Mouse (Mus musculus) mesoderm, embryonic 11.5 days (tissue): ENCODE data around the gene Brd4.

Experiments used
- DNase-seq: peaks from one replicate; pipeline ENCODE4 v3.0.0-alpha.2; 2012; ENCODE audit warnings: low read depth, low spot score

Gene Brd4

GRCm38 (mm10) chr17:32172485-32172884 lies 112.0 kb downstream of the Brd4 start:
- no peak for DNase-seq

DNA sequence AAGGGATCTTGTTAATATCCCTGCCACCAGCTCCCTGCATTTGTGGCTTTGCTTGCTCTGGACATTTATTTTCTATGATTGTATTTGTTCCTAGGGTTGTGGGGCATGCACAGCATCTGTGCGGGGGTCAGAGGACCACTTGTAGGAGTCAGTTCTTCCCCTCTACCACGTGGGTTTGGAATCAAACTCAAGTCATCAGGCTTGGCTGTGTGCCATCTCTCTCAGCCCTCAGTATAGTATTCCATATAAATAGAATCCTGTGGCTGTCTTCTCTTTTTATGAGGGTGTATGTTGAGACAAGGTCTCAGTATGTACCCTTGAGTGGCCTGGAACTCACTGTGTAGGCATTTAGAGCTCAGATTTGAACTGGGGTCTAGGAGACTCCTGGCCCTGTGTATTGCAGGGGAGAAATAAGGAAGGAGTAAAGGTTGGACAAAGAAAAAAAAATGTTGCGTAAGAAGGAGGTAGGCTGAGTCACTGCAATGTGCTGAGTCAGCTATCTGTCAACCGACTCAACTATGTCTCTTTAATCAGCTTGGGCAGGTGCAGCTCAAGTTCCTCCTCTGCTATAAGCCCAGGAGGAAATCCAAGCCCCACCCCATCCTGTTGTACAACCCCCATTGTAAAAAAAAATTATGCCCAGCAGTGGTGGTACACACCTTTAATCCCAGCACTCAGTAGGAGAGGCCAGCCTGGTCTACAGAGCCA lies 114.8 kb downstream of the Brd4 start:
- DNase-seq: no peak

DNA sequence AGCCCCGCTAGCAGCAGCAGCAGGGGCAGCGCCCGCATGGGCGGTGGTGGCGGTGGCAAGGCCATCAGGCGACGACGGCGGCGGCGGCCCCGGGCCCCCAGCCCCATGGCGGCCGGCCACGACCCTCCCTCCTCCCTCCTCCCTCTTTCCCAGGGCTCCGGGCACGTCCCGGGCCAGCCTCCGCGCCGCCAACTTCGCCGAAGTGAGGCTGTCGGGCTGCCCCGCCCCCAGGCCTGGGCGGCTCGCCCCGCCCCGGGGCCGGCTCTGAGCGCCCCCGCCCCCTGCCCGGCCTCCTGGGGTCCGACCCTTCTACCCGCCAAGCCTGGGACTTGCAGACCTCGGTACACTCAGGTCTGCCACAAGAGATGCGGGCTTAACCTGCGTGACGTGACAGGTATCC lies 117.8 kb downstream of the Brd4 start, which contains the start of gene Notch3:
TSS of gene Notch3 (minus strand) at position 166 of the 400 bp plus-strand sequence.
- DNase-seq: peak; percentile 85

DNA sequence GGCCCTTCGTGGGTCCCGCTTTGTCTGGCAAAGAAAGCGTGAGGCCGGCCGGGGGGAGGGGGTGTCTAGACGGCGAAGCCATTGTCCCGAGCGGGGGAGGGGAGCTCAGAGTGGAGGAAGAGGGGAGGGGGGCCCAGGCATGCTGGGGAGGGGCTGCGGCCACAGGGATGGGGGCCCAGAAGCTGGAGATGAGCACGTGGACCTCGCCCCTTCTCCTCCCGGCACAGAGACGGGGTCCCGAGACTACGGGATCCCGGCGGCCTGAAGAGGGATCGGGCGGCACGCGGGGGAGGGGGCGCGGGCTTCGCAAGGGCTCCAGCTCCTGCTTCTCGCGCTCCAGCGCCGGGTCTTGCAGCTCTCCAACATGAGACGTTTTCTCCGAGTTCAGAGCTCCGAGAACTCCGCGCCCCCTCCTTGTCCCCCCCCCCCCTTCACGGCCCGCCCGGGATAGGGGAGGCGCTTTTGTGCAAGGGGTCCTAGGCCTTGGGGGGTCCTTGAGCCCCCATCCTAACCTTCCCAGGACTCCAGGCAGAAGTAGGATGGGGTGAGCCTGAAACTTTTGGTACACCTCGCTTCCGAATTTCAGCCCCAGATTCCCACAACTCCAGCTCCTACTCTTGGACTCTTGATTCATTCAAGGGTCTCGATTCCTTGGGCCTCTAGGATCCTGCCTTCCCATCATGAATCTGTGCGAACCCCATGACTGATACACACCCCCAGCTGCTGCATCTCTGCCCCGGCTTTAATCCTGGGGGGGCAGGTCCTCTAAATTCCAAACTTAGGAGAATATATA lies 118.5 kb downstream of the Brd4 start:
- peak; percentile 93 for DNase-seq

GRCm38 (mm10) chr17:32165266-32165802 lies 119.2 kb downstream of the Brd4 start:
- DNase-seq: peak; percentile 16

DNA sequence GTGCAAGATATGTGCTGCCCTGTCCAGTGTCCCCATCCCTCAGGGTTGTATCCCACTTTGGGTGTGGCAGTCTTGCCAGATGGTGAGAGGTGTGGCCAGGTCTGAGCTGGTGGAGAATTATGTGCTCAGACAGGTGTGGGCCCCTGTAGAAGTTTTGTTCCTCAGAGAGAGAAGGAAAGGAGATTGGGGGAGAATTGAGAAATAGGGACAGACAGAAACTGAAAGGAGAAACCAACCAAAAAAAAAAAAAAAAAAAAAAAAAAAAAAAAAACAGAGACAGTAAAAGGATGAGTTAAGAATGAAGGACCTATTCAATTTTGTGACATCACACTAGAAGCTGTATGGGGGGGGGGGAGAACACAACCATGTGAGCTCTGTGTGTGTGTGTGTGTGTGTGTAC lies 119.7 kb downstream of the Brd4 start:
- DNase-seq: no peak

DNA sequence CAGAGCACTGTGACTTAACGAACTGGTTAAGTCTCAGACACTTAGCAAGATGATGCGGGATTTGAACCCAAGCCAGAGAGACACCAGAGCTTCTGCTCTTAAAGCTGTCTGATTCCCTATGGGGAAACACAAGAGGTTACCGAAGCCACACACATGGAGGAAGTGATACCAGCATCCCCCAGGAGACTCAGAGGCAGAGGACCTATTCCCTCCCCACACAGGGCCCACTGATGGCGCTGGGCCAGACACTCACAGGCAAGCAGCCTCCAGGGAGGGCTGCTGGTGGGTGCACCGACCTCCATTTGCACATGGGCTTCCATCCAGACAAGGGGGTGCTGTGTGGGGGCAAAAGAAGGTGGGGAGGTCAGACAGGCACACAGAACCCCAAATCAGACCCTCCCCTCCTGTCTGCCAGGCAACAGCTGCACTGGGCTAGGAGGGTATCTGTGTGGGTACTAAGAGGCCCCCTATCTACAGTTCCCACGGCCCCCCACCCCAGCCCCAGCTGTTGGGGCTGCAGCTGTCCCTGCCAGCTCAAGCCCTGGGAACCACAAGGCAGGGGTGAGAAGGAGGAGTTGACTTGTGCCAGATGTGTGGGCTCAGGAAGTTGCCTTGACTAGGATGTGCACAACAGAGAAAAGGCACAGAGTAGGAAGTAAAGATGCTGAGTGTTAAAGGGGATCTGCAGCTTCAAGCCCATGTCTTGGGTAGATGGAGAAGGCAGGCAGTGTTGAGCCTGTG lies 120.4 kb downstream of the Brd4 start:
- DNase-seq: no peak

DNA sequence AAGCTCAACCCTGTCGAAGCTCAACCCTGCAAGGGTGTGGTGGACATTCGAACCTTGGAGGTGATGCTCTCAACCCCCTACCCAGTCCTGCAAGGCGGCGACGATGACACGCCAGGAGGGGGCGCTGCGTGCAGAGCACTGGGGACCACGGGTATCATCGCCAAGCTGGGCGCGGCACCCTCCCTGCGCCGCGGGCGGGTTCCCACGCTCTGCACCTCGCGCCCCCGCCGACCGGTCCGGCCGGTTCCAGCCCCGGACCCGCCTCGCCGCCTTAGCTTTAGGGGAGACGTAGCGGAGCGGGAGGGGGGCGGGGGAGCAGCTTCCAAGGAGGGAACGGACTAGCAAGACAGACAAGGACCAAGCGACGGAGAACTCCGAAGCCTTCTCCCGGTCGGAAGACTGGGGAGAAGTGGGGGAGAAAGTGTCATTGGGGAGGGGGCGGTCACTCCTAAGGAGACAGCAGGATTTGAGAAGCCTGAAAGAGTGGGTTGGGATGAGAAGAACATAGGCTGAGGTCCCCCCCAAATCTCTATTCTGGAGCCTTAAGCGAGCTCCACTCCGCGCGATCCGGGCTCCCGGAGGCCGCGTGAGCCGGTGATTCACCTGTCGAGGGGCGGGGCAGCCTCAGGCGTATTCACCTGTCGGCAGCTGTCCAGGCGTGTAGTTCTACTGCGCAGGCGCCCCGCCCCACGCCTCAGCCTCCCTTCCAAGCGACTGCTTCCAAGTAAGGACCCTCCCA lies 122.2 kb downstream of the Brd4 start:
- peak; percentile 76 for DNase-seq

GRCm38 (mm10) chr17:32160882-32161281 lies 123.6 kb downstream of the Brd4 start:
- DNase-seq: no peak

GRCm38 (mm10) chr17:32158841-32159240 lies 125.7 kb downstream of the Brd4 start:
- DNase-seq: no peak

DNA sequence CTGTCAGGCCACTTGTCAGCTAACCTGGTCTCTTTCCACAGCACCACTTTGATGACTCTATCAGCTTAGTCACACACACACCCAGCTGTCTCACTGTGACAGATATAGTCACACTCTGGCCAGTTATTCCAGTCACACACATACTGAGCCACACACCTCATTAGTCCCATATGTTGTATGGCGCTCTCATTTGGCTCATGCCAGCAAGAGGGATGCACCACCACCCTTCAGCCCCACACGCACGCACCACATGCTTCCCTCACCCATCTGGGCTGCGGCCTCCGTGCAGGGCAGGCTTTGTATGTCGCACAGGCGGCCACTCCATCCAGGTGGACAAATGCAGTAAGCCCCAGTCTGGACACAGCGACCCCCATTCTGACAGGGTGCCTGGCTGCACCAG lies 137.8 kb downstream of the Brd4 start:
- no peak for DNase-seq
